Mouse (Mus musculus) neural tube, embryonic 11.5 days (tissue): ENCODE measurements around the gene Usp39. TPM values are rescaled to one million over a fixed set of nuclear protein-coding genes. Genes with fewer than 3 reads are reported as not detected.

Experiments used
- ATAC-seq: fragments of 200-750 bp; cut with Nextera tagmentation; 2 replicates; pipeline ENCODE4 v1.8.0; 2017; ENCODE audit warnings: moderate number of reproducible peaks, mild to moderate bottlenecking, moderate TSS enrichment, moderate library complexity; ENCODE audit not compliant: insufficient read depth, low FRiP score, low TSS enrichment
- DNase-seq: peaks from one replicate; pipeline ENCODE4 v3.0.0-alpha.2; 2015; ENCODE audit warnings: low spot score
- H3K27ac ChIP-seq: fragments of 300-500 bp; sonication (generic); 2 replicates; pipeline ENCODE4 v1.5.1; 2014; ENCODE audit warnings: low read depth, mild to moderate bottlenecking, low read length
- H3K27me3 ChIP-seq: fragments of 300-500 bp; sonication (generic); 2 replicates; pipeline ENCODE4 v1.6.1; 2014; ENCODE audit warnings: mild to moderate bottlenecking, low read length, mixed read lengths; ENCODE audit not compliant: control insufficient read depth, insufficient read depth
- H3K36me3 ChIP-seq: fragments of 300-500 bp; sonication (generic); 2 replicates; pipeline ENCODE4 v1.6.1; 2014; ENCODE audit warnings: mild to moderate bottlenecking, low read length, moderate library complexity, mixed read lengths; ENCODE audit not compliant: control insufficient read depth, insufficient read depth
- H3K4me1 ChIP-seq: fragments of 300-500 bp; sonication (generic); 2 replicates; pipeline ENCODE4 v1.6.1; 2014; ENCODE audit warnings: low read length, mixed read lengths; ENCODE audit not compliant: control insufficient read depth, insufficient read depth
- H3K4me2 ChIP-seq: fragments of 300-500 bp; sonication (generic); 2 replicates; pipeline ENCODE4 v1.6.1; 2014; ENCODE audit warnings: low read depth, mild to moderate bottlenecking, moderate library complexity
- H3K4me3 ChIP-seq: fragments of 300-500 bp; sonication (generic); 2 replicates; pipeline ENCODE4 v1.5.1; 2014; ENCODE audit warnings: low read depth, low read length
- H3K9ac ChIP-seq: fragments of 300-500 bp; sonication (generic); 2 replicates; pipeline ENCODE4 v1.6.1; 2014; ENCODE audit warnings: mild to moderate bottlenecking, low read length
- H3K9me3 ChIP-seq: fragments of 300-500 bp; sonication (generic); 2 replicates; pipeline ENCODE4 v1.6.1; 2016; ENCODE audit warnings: low read length; ENCODE audit not compliant: control insufficient read depth
- WGBS: fragments of 180-500 bp; shearing (Covaris S2); extraction: QIAGEN DNeasy Blood & Tissue Kit; methylation state at CpG from one replicate; pipeline ENCODE4 v1.1.7; 2014; 5-methylcytosine and 5-hydroxymethylcytosine counted together
- polyA plus RNA-seq: library from polyadenylated mRNA; unstranded; fragments of >200 nt; fragmentation: Nextera tagmentation; extraction: Ambion mirVana; gene quantifications from 2 replicates; pipeline ENCODE4 v1.2.1, GENCODE M21; 2014

Usp39 gene
- polyA plus RNA-seq, 1 experiment from 2014 or later: 95.7 TPM

- Histone ChIP-seq H3K27ac (no peak overlapping the region), H3K27me3 (no peaks in the 10 kb centered on the region), H3K4me1 (peaks cover 3% of the 10 kb centered on the region), H3K36me3 (no peaks in the 10 kb centered on the region), H3K9ac (no peak overlapping the region), H3K4me2 (no peak overlapping the region), H3K4me3 (no peak overlapping the region), H3K9me3 (no peaks in the 10 kb centered on the region)
- WGBS: 77% methylated on average over 3 of the region's 3 CpGs
- no peak for ATAC-seq
- no peak for DNase-seq
Measured at GRCm38 (mm10) chr6:72366304-72366703, 21.3 kb upstream of the Usp39 start.

DNA sequence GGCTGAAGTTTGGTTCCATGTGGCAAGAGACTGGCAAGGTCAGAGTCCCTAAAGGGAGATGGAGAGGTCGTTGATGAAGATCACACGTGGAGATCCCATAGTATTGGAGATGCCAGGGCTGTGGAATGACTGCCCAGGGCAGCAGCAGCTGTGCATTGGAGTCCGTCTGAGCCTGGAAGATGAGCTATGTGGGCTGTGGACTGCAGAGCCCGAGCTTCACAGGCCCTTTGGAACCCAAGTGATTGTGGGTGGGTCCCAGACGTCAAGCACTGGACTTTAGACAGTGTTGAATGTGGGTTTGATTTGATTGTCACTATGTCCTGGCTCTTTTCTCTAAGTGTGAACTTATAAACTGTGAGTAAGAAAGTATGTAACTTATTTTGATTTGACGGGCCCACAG lies 20.0 kb upstream of the Usp39 start:
- no peaks in the 10 kb centered on the region for H3K36me3 ChIP-seq
- H3K9ac ChIP-seq: no peak overlapping the region
- ATAC-seq: no peak
- no peak overlapping the region for H3K4me3 ChIP-seq
- peaks cover 3% of the 10 kb centered on the region for H3K4me1 ChIP-seq
- WGBS: 73% methylated on average over 6 of the region's 6 CpGs
- no peaks in the 10 kb centered on the region for H3K27me3 ChIP-seq
- no peak overlapping the region for H3K27ac ChIP-seq
- no peak for DNase-seq
- no peaks in the 10 kb centered on the region for H3K9me3 ChIP-seq
- no peak overlapping the region for H3K4me2 ChIP-seq

DNA sequence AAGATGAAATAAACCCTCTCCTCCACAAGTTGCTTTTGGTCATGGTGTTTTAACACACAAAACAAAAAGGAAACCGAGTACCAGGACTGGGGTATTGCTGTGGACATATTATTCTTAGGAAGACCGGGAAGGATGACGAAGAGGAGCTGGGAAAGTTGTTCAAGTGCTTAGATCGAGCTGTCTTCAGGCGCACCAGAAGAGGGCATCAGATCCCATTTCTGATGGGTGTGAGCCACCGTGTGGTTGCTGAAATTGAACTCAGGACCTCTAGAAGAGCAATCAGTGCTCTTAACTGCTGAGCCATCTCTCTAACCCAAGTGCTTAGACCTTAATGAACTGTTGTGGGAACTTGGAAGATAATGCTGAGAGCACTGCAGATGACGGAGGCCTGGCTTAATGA lies 19.0 kb upstream of the Usp39 start:
- H3K4me2 ChIP-seq: no peak overlapping the region
- ATAC-seq (no peak), DNase-seq (no peak)
- H3K27me3 ChIP-seq: no peaks in the 10 kb centered on the region
- no peak overlapping the region for H3K4me3 ChIP-seq
- H3K36me3 ChIP-seq: 0 out of 2 replicates have a peak, but pooled peaks cover 2% of the 10 kb centered on the region
- no peak overlapping the region for H3K9ac ChIP-seq
- 51% methylated on average over 7 of the region's 7 CpGs for WGBS
- no peaks in the 10 kb centered on the region for H3K9me3 ChIP-seq
- peaks cover 3% of the 10 kb centered on the region for H3K4me1 ChIP-seq
- no peak overlapping the region for H3K27ac ChIP-seq

- WGBS: 1% methylated on average over 42 of the region's 42 CpGs
- Histone ChIP-seq H3K27ac (no peak overlapping the region; the same call in 1 of the 2 replicates), H3K4me2 (peak overlapping the region; percentile 85), H3K27me3 (no peaks in the 10 kb centered on the region), H3K4me3 (peak overlapping the region; percentile 85), H3K36me3 (peaks cover 4% of the 10 kb centered on the region; the same call in 1 of the 2 replicates), H3K9ac (peak overlapping the region; percentile 73), H3K4me1 (peaks cover 3% of the 10 kb centered on the region), H3K9me3 (no peaks in the 10 kb centered on the region)
- peak; percentile 99 for ATAC-seq
- DNase-seq: peak; percentile 93
Measured at GRCm38 (mm10) chr6:72362132-72363028, 17.4 kb upstream of the Usp39 start.

- H3K4me1 ChIP-seq: peaks cover 3% of the 10 kb centered on the region
- WGBS: 70% methylated on average over 5 of the region's 5 CpGs
- peak overlapping the region; percentile 85; the same call in 1 of the 2 replicates for H3K4me2 ChIP-seq
- H3K9me3 ChIP-seq: no peaks in the 10 kb centered on the region
- H3K27ac ChIP-seq: no peak overlapping the region
- no peaks in the 10 kb centered on the region for H3K27me3 ChIP-seq
- ATAC-seq (no peak), DNase-seq (no peak)
- H3K36me3 ChIP-seq: peaks cover 4% of the 10 kb centered on the region; the same call in 1 of the 2 replicates
- peak overlapping the region; percentile 85 for H3K4me3 ChIP-seq
- H3K9ac ChIP-seq: peak overlapping the region; percentile 73
Measured at GRCm38 (mm10) chr6:72361121-72361551, 16.2 kb upstream of the Usp39 start.

DNA sequence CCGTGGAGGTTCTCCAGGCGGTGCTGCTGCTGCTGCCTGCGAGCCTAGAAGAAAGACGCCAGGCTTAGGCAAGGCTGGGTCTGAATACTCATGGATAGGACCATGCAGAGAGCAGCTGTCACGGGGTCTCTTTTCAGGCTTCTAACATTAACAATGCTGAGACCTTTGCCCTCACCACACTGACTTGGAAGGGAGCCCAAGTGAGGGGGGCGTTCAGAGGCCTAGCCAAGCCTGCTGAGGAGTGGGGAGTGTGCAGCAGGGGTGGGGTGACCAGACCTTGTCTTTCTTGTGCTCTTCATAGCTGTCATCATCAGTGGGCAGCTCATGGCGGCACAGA lies 15.6 kb upstream of the Usp39 start:
- H3K27me3 ChIP-seq: no peaks in the 10 kb centered on the region
- 83% methylated on average over 7 of the region's 7 CpGs for WGBS

GRCm38 (mm10) chr6:72359891-72360598 lies 15.1 kb upstream of the Usp39 start:
- Histone ChIP-seq H3K9ac (no peak overlapping the region), H3K36me3 (peaks cover 4% of the 10 kb centered on the region; the same call in 1 of the 2 replicates), H3K4me1 (peaks cover 3% of the 10 kb centered on the region), H3K27me3 (no peaks in the 10 kb centered on the region), H3K9me3 (no peaks in the 10 kb centered on the region), H3K27ac (no peak overlapping the region), H3K4me2 (no peak overlapping the region), H3K4me3 (no peak overlapping the region)
- 86% methylated on average over 11 of the region's 11 CpGs for WGBS
- no peak for DNase-seq
- ATAC-seq: no peak

More for the DNA sequence above, 15.6 kb upstream of the Usp39 start:
- no peak for DNase-seq
- Histone ChIP-seq H3K4me3 (no peak overlapping the region), H3K9me3 (no peaks in the 10 kb centered on the region), H3K36me3 (peaks cover 4% of the 10 kb centered on the region; the same call in 1 of the 2 replicates), H3K27ac (no peak overlapping the region), H3K4me1 (peaks cover 3% of the 10 kb centered on the region), H3K9ac (no peak overlapping the region), H3K4me2 (no peak overlapping the region)
- ATAC-seq: no peak

DNA sequence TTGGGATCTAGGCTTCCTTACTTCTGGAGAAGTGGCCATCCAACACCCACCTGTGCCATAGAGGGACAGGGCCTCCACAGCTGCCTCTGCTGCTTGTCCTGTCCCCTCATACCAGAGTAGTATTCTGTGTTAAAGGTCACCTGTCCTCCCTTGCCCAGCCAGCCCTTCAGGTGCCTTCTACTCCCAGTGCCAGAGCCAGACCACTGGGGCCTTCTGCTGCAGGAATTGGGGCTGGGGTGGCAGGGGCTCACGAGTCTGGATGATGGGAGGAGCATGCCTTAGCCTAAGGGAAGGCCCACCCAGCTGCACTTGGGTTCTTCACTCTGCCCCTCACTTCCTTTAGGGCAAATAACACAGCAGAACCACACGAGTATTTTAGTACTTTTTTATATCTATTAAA lies 14.4 kb upstream of the Usp39 start:
- Histone ChIP-seq H3K36me3 (peaks cover 4% of the 10 kb centered on the region; the same call in 1 of the 2 replicates), H3K4me1 (peaks cover 8% of the 10 kb centered on the region), H3K9ac (no peak overlapping the region), H3K9me3 (no peaks in the 10 kb centered on the region), H3K27me3 (no peaks in the 10 kb centered on the region), H3K27ac (no peak overlapping the region), H3K4me3 (no peak overlapping the region), H3K4me2 (no peak overlapping the region)
- ATAC-seq (no peak), DNase-seq (no peak)
- 75% methylated on average over 2 of the region's 2 CpGs for WGBS
